ENCODE assay signal across 20 mouse cellular contexts in genomic region chr17:31954551-31955140, GRCm38 (mm10).
A peak's percentile ranks its signal among the peaks of the same experiment; 100 is the strongest.
DNase-seq lines count a peak whose midpoint lies in the region; ATAC-seq and TF ChIP-seq lines count a peak whose summit lies in the region.
"Had no signal": no experiment of that assay in that cellular context is flagged by ENCODE, and none has a peak within 500 bp of the region (broad histone marks: within the 10 kb centered on the region; RNA-seq: fewer than 3 reads in every experiment).

No protein-coding gene starts in this region.

- DNase-seq in heart, embryonic 10.5 days (ENCODE audit: low spot score): peak; percentile 57
- DNase-seq in heart, adult 9 months (ENCODE audit: low spot score in 2 of 2): no peak
- DNase-seq in kidney, adult 8-10 months: peak; percentile 87
- DNase-seq in kidney, postnatal 10 days: no peak
- peak; percentile 4 for DNase-seq in lung, postnatal 0 days (ENCODE audit: low spot score)
- DNase-seq in lung, adult 2 months: no peak
- DNase-seq in ovary, adult 18-20 months (ENCODE audit: low spot score): no peak
- DNase-seq: adrenal gland, adult 2 months; adrenal gland, postnatal 25 days; cerebellum, adult 18-20 months; cerebellum, adult 9-11 months; cerebellum, postnatal 36 days; gastrocnemius, adult 2 months; heart, adult 2 months; heart, postnatal 4 days had no signal

- H3K4me2 ChIP-seq in lung, postnatal 0 days (replicated peaks; ENCODE audit: low read depth, low read length): no peak overlapping the region
- H3K4me2 ChIP-seq: embryonic facial prominence, embryonic 13.5 days; heart, embryonic 13.5 days; hindbrain, embryonic 12.5 days had no signal

- H3K27ac ChIP-seq in heart, embryonic 10.5 days: no peak overlapping the region
- H3K27ac ChIP-seq in lung, postnatal 0 days (ENCODE audit: low read length): no peak overlapping the region
- H3K27ac ChIP-seq: embryonic facial prominence, embryonic 13.5 days; gastrocnemius, adult 2 months; heart, adult 2 months; heart, embryonic 13.5 days; hindbrain, embryonic 12.5 days had no signal

- H3K4me3 ChIP-seq in heart, embryonic 10.5 days: no peak overlapping the region
- H3K4me3 ChIP-seq in lung, postnatal 0 days (ENCODE audit: low read depth, low read length): no peak overlapping the region
- H3K4me3 ChIP-seq in lung, adult 2 months (replicated peaks; ENCODE audit: extremely low read depth, low read depth, low read length): no peak overlapping the region
- H3K4me3 ChIP-seq: embryonic facial prominence, embryonic 13.5 days; gastrocnemius, adult 2 months; heart, adult 2 months; heart, embryonic 13.5 days; hindbrain, embryonic 12.5 days had no signal

- no peaks in the 10 kb centered on the region for H3K27me3 ChIP-seq in heart, embryonic 10.5 days (ENCODE audit: insufficient read depth, poor library complexity, severe bottlenecking)
- no peaks in the 10 kb centered on the region for H3K27me3 ChIP-seq in lung, postnatal 0 days (replicated peaks; ENCODE audit: insufficient read depth, low read length)
- H3K27me3 ChIP-seq: embryonic facial prominence, embryonic 13.5 days; heart, embryonic 13.5 days; hindbrain, embryonic 12.5 days had no signal

- 87% methylated on average over 9 of the region's 9 CpGs for WGBS in heart, embryonic 10.5 days
- WGBS in lung, postnatal 0 days: 85% methylated on average over 9 of the region's 9 CpGs
- WGBS in lung, adult 2 months: 78% methylated on average over 9 of the region's 9 CpGs

- H3K36me3 ChIP-seq in heart, embryonic 10.5 days: no peaks in the 10 kb centered on the region
- H3K36me3 ChIP-seq in lung, postnatal 0 days (ENCODE audit: insufficient read depth, low read length): no peaks in the 10 kb centered on the region
- H3K36me3 ChIP-seq: embryonic facial prominence, embryonic 13.5 days; heart, embryonic 13.5 days; hindbrain, embryonic 12.5 days had no signal

- no peak overlapping the region for H3K9ac ChIP-seq in lung, postnatal 0 days (replicated peaks; ENCODE audit: low read depth)
- H3K9ac ChIP-seq: embryonic facial prominence, embryonic 13.5 days; heart, embryonic 13.5 days; hindbrain, embryonic 12.5 days had no signal

- TF ChIP-seq POLR2A in lung, adult 2 months (IDR thresholded peaks at IDR 0.05; ENCODE audit: borderline replicate concordance, extremely low read depth, low read depth, low read length): no peak

- H3K4me1 ChIP-seq in heart, embryonic 10.5 days: no peaks in the 10 kb centered on the region
- no peaks in the 10 kb centered on the region for H3K4me1 ChIP-seq in lung, postnatal 0 days (ENCODE audit: insufficient read depth, low read depth, low read length)
- no peaks in the 10 kb centered on the region for H3K4me1 ChIP-seq in lung, adult 2 months (ENCODE audit: control insufficient read depth, insufficient read depth, low read length)
- H3K4me1 ChIP-seq: hindbrain, embryonic 12.5 days had no signal

- TF ChIP-seq CTCF in lung, postnatal 0 days (IDR thresholded peaks at IDR 0.05): no peak
- no peak for TF ChIP-seq CTCF in lung, adult 2 months (IDR thresholded peaks at IDR 0.05; ENCODE audit: insufficient read depth, low read length)

- TF ChIP-seq EP300 in lung, postnatal 0 days (IDR thresholded peaks at IDR 0.05): no peak

- no peaks in the 10 kb centered on the region for H3K9me3 ChIP-seq in heart, embryonic 10.5 days
- no peaks in the 10 kb centered on the region for H3K9me3 ChIP-seq in lung, postnatal 0 days (ENCODE audit: low read length)
- H3K9me3 ChIP-seq: embryonic facial prominence, embryonic 13.5 days; heart, embryonic 13.5 days had no signal

- no peak for ATAC-seq in lung, postnatal 0 days
- ATAC-seq: forebrain, embryonic 14.5 days; hindbrain, embryonic 16.5 days had no signal

Comparison
In these comparisons a context has a peak if more than half of its experiments do, and no peak if none do; other contexts are left out.
1. DNase-seq: peak in heart, embryonic 10.5 days (single experiment), kidney, adult 8-10 months (2 of 2) and lung, postnatal 0 days (single experiment); none in heart, adult 9 months (0 of 2), kidney, postnatal 10 days (single experiment), lung, adult 2 months (single experiment) and ovary, adult 18-20 months (single experiment).